Mouse (Mus musculus) kidney, adult 2 months (tissue): ENCODE measurements around the gene Iqcn.

Source experiments
- CTCF ChIP-seq: fragments of 200-500 bp; conservative IDR thresholded peaks from 2 replicates; pipeline ENCODE4 v1.5.1; 2011; ENCODE audit warnings: low read depth, mild to moderate bottlenecking, control low read depth, low read length, moderate library complexity, mixed read lengths; ENCODE audit not compliant: insufficient read depth, insufficient read length
- POLR2A ChIP-seq: fragments of 200-500 bp; IDR thresholded peaks from one replicate; pipeline ENCODE4 v1.6.1; 2011; ENCODE audit warnings: low read depth, low read length, control low read depth

DNA sequence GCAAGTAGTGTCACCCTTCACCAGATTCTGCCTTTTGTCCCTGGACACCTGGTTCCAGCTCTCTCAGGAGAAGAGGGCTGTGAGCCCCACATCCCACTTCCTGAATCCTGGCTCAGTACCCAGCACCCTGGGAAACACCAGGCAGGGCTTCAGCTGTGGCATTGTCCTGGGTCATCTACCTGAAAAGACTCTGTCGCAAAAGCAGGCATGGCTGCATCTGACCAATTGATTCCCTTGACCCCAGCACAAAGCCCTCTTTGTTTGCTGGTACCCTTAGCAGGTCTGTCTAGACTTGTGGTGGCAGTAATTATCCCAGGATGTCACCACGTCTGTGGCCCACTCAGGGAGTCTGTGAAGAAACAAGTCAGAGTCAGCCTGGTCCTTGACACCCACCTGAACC, 47.8 kb upstream of the Iqcn start:
- TF ChIP-seq CTCF, result no peak
- TF ChIP-seq POLR2A, result no peak
